Mouse (Mus musculus): ENCODE results near the gene Homer3. TPM values are rescaled to one million over a fixed set of nuclear protein-coding genes. Genes with fewer than 3 reads are reported as not detected.

Gene Homer3
- 6.7 TPM for total RNA-seq (2023)

GRCm38 (mm10) chr8:70282603-70283135, at the start of gene Homer3:
Gene Homer3 (plus strand): TSS chr8:70282827.

GRCm38 (mm10) chr8:70234080-70234780, 48.4 kb upstream of the Homer3 start, which contains the start of the genes Sugp2 and Armc6:
Gene Sugp2 (plus strand): TSS chr8:70234226.
Gene Armc6 (minus strand): TSS chr8:70234466.

GRCm38 (mm10) chr8:70302358-70302890, 19.8 kb downstream of the Homer3 start, which contains the start of the genes Ddx49 and Cope:
Gene Ddx49 (minus strand): TSS chr8:70302489.
Gene Cope (plus strand): TSS chr8:70302518.

DNA sequence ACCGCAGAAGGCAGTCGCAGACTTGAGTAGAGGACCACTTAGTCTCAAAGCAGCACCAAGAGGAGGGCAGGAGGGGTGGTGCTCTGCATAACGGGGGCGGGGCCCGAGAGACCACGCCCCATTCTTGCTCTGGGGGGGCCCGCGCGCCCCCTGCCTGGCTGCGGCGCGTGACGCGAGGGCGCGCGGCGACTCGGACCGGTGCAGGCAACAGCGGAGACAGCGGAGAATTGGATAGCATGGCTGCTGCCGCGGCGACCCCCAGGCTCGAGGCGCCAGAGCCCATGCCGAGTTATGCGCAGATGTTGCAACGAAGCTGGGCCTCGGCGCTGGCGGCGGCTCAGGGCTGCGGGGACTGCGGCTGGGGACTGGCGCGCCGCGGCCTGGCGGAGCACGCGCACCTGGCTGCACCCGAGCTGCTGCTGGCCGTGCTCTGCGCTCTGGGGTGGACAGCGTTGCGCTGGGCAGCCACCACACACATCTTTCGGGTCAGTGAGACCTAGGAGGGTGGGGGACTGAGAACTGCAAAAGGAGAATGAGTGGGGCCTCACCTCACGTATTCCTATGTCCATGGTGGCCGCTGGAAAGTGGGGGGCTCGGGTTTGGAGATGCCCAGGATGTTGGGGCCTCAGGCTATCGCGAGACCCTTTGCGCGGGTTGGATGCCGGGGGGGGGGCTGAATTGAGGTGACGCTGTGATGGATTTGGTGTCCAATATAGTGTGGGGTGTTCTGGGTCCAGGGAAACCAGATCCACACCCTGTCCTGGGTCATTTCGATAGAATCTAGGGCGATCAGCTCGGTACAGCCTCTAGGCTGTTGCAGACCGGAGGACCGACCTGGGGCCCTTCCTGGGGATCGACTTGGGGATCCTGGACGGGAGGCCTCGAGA, 33.2 kb downstream of the Homer3 start, which contains the start of gene Cers1:
Cers1 (plus strand) TSS at position 152 of the 887 bp plus-strand sequence.

DNA sequence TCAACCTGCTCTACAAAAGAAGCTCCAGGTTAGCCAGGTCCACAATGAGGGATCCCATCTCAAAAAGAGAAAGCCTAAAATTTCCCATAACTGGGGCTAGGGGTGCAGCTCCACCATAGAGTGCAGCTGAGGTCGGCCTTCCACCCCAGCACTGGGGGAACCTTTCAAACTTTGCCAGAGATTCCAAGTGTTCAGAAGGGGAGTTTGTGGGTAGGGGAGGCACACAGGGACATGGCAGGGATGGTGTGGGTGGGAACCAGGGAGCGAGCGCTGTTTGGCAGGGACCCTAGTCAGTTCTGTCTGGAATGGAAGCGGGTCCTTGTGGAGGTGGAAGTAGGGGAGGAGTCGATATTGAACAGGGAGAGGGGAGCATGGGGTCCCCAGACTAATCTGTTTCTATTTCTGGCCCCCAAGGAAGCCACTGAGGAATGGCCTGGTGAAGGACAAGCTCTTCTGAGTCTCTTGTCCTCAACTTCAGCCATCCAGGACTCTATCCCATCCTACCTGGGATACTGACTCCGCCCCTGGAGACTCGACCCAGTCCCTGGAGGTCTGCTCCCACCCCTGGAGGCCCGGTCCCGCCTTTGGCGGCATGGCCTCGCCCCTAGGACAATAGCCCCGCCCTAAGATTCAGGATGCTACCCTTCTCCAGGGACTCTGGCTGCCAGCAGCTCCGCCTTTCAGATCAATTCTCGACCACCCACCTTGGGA, 46.7 kb downstream of the Homer3 start, which contains the start of gene Gdf1:
Gdf1 (plus strand) TSS at position 694 of the 711 bp plus-strand sequence.

Other genes starting within 250 kb of the Homer3 start
- 137 TPM for gene Mau2, start 240.1 kb upstream of the Homer3 start, total RNA-seq (2023)
- 50.6 TPM for gene Sugp1, start 240.0 kb upstream of the Homer3 start, total RNA-seq (2023)
- not detected for gene Tm6sf2, start 209.9 kb upstream of the Homer3 start, total RNA-seq (2023)
- not detected for gene Hapln4, start 199.4 kb upstream of the Homer3 start, total RNA-seq (2023)
- gene Ncan, start 162.0 kb upstream of the Homer3 start, total RNA-seq (2023) = not detected
- 33.8 TPM for gene Nr2c2ap, start 151.5 kb upstream of the Homer3 start, total RNA-seq (2023)
- gene Rfxank, start 143.7 kb upstream of the Homer3 start, total RNA-seq (2023) = 30.7 TPM
- gene Borcs8, start 143.3 kb upstream of the Homer3 start, total RNA-seq (2023) = 52.4 TPM
- gene Mef2b, start 143.1 kb upstream of the Homer3 start, total RNA-seq (2023) = 5.2 TPM
- gene Tmem161a, start 110.5 kb upstream of the Homer3 start, total RNA-seq (2023) = 55.5 TPM
- 11.7 TPM for gene Slc25a42, start 70.5 kb upstream of the Homer3 start, total RNA-seq (2023)
- gene Sugp2, start 48.6 kb upstream of the Homer3 start, total RNA-seq (2023) = 65.2 TPM
- 12.2 TPM for gene Armc6, start 48.4 kb upstream of the Homer3 start, total RNA-seq (2023)
- gene Ddx49, start 19.7 kb downstream of the Homer3 start, total RNA-seq (2023) = 85.5 TPM
- 98.9 TPM for gene Cope, start 19.7 kb downstream of the Homer3 start, total RNA-seq (2023)
- not detected for gene Cers1, start 32.9 kb downstream of the Homer3 start, total RNA-seq (2023)
- gene Gdf1, start 47.0 kb downstream of the Homer3 start, total RNA-seq (2023) = not detected
- gene Upf1, start 70.5 kb downstream of the Homer3 start, total RNA-seq (2023) = 89.0 TPM
- 0.83 TPM for gene Comp, start 90.7 kb downstream of the Homer3 start, total RNA-seq (2023)
- 28.3 TPM for gene Crtc1, start 156.8 kb downstream of the Homer3 start, total RNA-seq (2023)
- gene Klhl26, start 194.1 kb downstream of the Homer3 start, total RNA-seq (2023) = 8.8 TPM
- gene Tmem59l, start 204.5 kb downstream of the Homer3 start, total RNA-seq (2023) = not detected
- not detected for gene Crlf1, start 210.3 kb downstream of the Homer3 start, total RNA-seq (2023)
- gene Rex1bd, start 223.9 kb downstream of the Homer3 start, total RNA-seq (2023) = 58.5 TPM
- 3,579 TPM for gene Uba52, start 228.0 kb downstream of the Homer3 start, total RNA-seq (2023)
- gene Fkbp8, start 244.9 kb downstream of the Homer3 start, total RNA-seq (2023) = 280 TPM
- gene Kxd1, start 245.1 kb downstream of the Homer3 start, total RNA-seq (2023) = 55.7 TPM